ENCODE assay signal across 32 mouse cellular contexts in genomic region chr6:8863843-8864620, GRCm38 (mm10).
DNase-seq lines count a peak whose midpoint lies in the region; ATAC-seq and TF ChIP-seq lines count a peak whose summit lies in the region.
"Had no signal": no experiment of that assay in that cellular context is flagged by ENCODE, and none has a peak within 500 bp of the region (broad histone marks: within the 10 kb centered on the region; RNA-seq: fewer than 3 reads in every experiment).

No protein-coding gene starts in this region.

- no peak overlapping the region for H3K9ac ChIP-seq in liver, embryonic 16.5 days (ENCODE audit: low read depth, low read length)
- no peak overlapping the region for H3K9ac ChIP-seq in forebrain, embryonic 15.5 days (replicated peaks)
- H3K9ac ChIP-seq: embryonic facial prominence, embryonic 12.5 days; hindbrain, embryonic 15.5 days; limb, embryonic 13.5 days; liver, embryonic 15.5 days; midbrain, embryonic 15.5 days; neural tube, embryonic 15.5 days; stomach, embryonic 15.5 days had no signal

- no peak overlapping the region for H3K4me2 ChIP-seq in liver, embryonic 16.5 days (ENCODE audit: low read depth, low read length)
- H3K4me2 ChIP-seq in forebrain, embryonic 15.5 days (replicated peaks) = no peak overlapping the region
- H3K4me2 ChIP-seq: embryonic facial prominence, embryonic 12.5 days; hindbrain, embryonic 15.5 days; limb, embryonic 13.5 days; liver, embryonic 15.5 days; midbrain, embryonic 15.5 days; neural tube, embryonic 15.5 days; stomach, embryonic 15.5 days had no signal

- no peaks in the 10 kb centered on the region for H3K9me3 ChIP-seq in liver, embryonic 16.5 days (replicated peaks; ENCODE audit: control insufficient read depth, low read length)
- no peaks in the 10 kb centered on the region for H3K9me3 ChIP-seq in forebrain, embryonic 15.5 days
- H3K9me3 ChIP-seq: embryonic facial prominence, embryonic 12.5 days; hindbrain, embryonic 10.5 days; hindbrain, embryonic 15.5 days; limb, embryonic 13.5 days; liver, embryonic 15.5 days; midbrain, embryonic 10.5 days; midbrain, embryonic 15.5 days; neural tube, embryonic 15.5 days; stomach, embryonic 15.5 days had no signal

- peak overlapping the region; percentile 93 for H3K27ac ChIP-seq in kidney, adult 2 months (ENCODE audit: insufficient read depth, low read depth, low read length)
- H3K27ac ChIP-seq in liver, embryonic 16.5 days (ENCODE audit: low read length) = no peak overlapping the region
- no peak overlapping the region for H3K27ac ChIP-seq in forebrain, embryonic 15.5 days (replicated peaks)
- H3K27ac ChIP-seq: embryonic facial prominence, embryonic 12.5 days; hindbrain, embryonic 10.5 days; hindbrain, embryonic 15.5 days; limb, embryonic 13.5 days; liver, embryonic 15.5 days; midbrain, embryonic 10.5 days; midbrain, embryonic 15.5 days; neural tube, embryonic 15.5 days; stomach, embryonic 15.5 days had no signal

- peaks cover 7% of the 10 kb centered on the region; the same call in 1 of the 2 replicates for H3K4me1 ChIP-seq in kidney, adult 2 months (ENCODE audit: control insufficient read depth, insufficient read depth, low read length)
- no peaks in the 10 kb centered on the region for H3K4me1 ChIP-seq in liver, embryonic 16.5 days (ENCODE audit: control insufficient read depth, low read depth, low read length)
- no peaks in the 10 kb centered on the region for H3K4me1 ChIP-seq in forebrain, embryonic 15.5 days
- H3K4me1 ChIP-seq: embryonic facial prominence, embryonic 12.5 days; hindbrain, embryonic 15.5 days; limb, embryonic 13.5 days; liver, embryonic 15.5 days; midbrain, embryonic 15.5 days; neural tube, embryonic 15.5 days; stomach, embryonic 15.5 days had no signal

- H3K36me3 ChIP-seq in kidney, adult 2 months (ENCODE audit: control insufficient read depth, insufficient read depth, low read length) = no peaks in the 10 kb centered on the region
- no peaks in the 10 kb centered on the region for H3K36me3 ChIP-seq in liver, embryonic 16.5 days (ENCODE audit: control insufficient read depth, insufficient read depth)
- no peaks in the 10 kb centered on the region for H3K36me3 ChIP-seq in forebrain, embryonic 15.5 days
- H3K36me3 ChIP-seq: embryonic facial prominence, embryonic 12.5 days; hindbrain, embryonic 10.5 days; hindbrain, embryonic 15.5 days; limb, embryonic 13.5 days; liver, embryonic 15.5 days; midbrain, embryonic 10.5 days; midbrain, embryonic 15.5 days; neural tube, embryonic 15.5 days; stomach, embryonic 15.5 days had no signal

- no peak for TF ChIP-seq CTCF in kidney, adult 2 months (conservative IDR thresholded peaks at IDR 0.05; ENCODE audit: insufficient read depth, insufficient read length, low read depth, low read length)
- no peak for TF ChIP-seq CTCF in brain, embryonic 14.5 days (IDR thresholded peaks at IDR 0.05; ENCODE audit: borderline replicate concordance, extremely low read depth, insufficient read depth, insufficient read length)

- no peaks in the 10 kb centered on the region for H3K27me3 ChIP-seq in kidney, adult 2 months (replicated peaks; ENCODE audit: control insufficient read depth, insufficient read depth, low read length)
- no peaks in the 10 kb centered on the region for H3K27me3 ChIP-seq in liver, embryonic 16.5 days (ENCODE audit: control insufficient read depth, insufficient read depth, low read depth, low read length)
- no peaks in the 10 kb centered on the region for H3K27me3 ChIP-seq in forebrain, embryonic 15.5 days
- H3K27me3 ChIP-seq: embryonic facial prominence, embryonic 12.5 days; hindbrain, embryonic 15.5 days; limb, embryonic 13.5 days; liver, embryonic 15.5 days; midbrain, embryonic 15.5 days; neural tube, embryonic 15.5 days; stomach, embryonic 15.5 days had no signal

- peak; percentile 32; the same call in 1 of the 2 replicates for ATAC-seq in liver, embryonic 16.5 days (ENCODE audit: low read depth)
- 0 out of 2 replicates have a peak, but pooled peaks have one; percentile 53 for ATAC-seq in forebrain, embryonic 15.5 days (replicated peaks)
- ATAC-seq: activated CD4-positive, CD25-positive, alpha-beta regulatory T cell, adult 4 months; inflammation-experienced regulatory T-cells, adult 6 months; midbrain, embryonic 15.5 days had no signal

- WGBS in kidney, adult 2 months = 35% methylated on average over 8 of the region's 8 CpGs
- WGBS in liver, embryonic 16.5 days (ENCODE audit: insufficient replicate concordance) = 57% methylated on average over 8 of the region's 8 CpGs
- WGBS in forebrain, embryonic 15.5 days = 22% methylated on average over 8 of the region's 8 CpGs

- peak; percentile 71 for DNase-seq in kidney, adult 2 months
- no peak for DNase-seq in kidney, adult 11 months
- DNase-seq in liver = no peak
- DNase-seq in brain, embryonic 14.5 days (ENCODE audit: low read depth) = peak; percentile 72
- DNase-seq in adrenal gland, adult 18-20 months (ENCODE audit: low spot score in 2 of 2) = no peak
- DNase-seq: adrenal gland, adult 8-10 months; B cell, adult 2 months; cerebellum, adult 11 months; cerebellum, adult 9-10 months; cerebellum, postnatal 36 days; gastrocnemius, postnatal 14 days; heart, postnatal 14 days; kidney, adult 18-20 months; kidney, postnatal 4 days; lung, postnatal 14 days; retina, postnatal 1 day; right cerebral cortex, postnatal 14 days; thymus, adult 18-20 months; thymus, postnatal 25 days had no signal

- H3K4me3 ChIP-seq in kidney, adult 2 months (ENCODE audit: insufficient read depth, low read depth, low read length) = no peak overlapping the region
- no peak overlapping the region for H3K4me3 ChIP-seq in liver, embryonic 16.5 days (ENCODE audit: low read depth, low read length)
- no peak overlapping the region for H3K4me3 ChIP-seq in forebrain, embryonic 15.5 days
- H3K4me3 ChIP-seq: embryonic facial prominence, embryonic 12.5 days; hindbrain, embryonic 10.5 days; hindbrain, embryonic 15.5 days; limb, embryonic 13.5 days; liver, embryonic 15.5 days; midbrain, embryonic 10.5 days; midbrain, embryonic 15.5 days; neural tube, embryonic 15.5 days; stomach, embryonic 15.5 days had no signal

- TF ChIP-seq POLR2A in kidney, adult 2 months (IDR thresholded peaks at IDR 0.05; ENCODE audit: low read depth, low read length) = no peak
- TF ChIP-seq POLR2A in brain, embryonic 14.5 days (IDR thresholded peaks at IDR 0.05; ENCODE audit: borderline replicate concordance, extremely low read depth, insufficient read depth, insufficient read length, poor library complexity, severe bottlenecking) = no peak

Comparison
In these comparisons a context has a peak if more than half of its experiments do, and no peak if none do; other contexts are left out.
1. DNase-seq: peak in kidney, adult 2 months (single experiment) and brain, embryonic 14.5 days (single experiment); none in kidney, adult 11 months (single experiment), liver (single experiment) and adrenal gland, adult 18-20 months (0 of 2).